Mouse (Mus musculus): ENCODE measurements around the gene Pih1d1. TPM values are rescaled to one million over a fixed set of nuclear protein-coding genes. Genes with fewer than 3 reads are reported as not detected.

The Pih1d1 gene
- polyA plus RNA-seq, 1 experiment = 80.3 TPM

- H3K27ac ChIP-seq (ENCODE audit: insufficient read depth, low read depth, low read length) = peak overlapping the region; percentile 12; the same call in 1 of the 2 replicates
- H3K27me3 ChIP-seq (replicated peaks; ENCODE audit: control insufficient read depth, insufficient read depth, low read length) = peaks cover 1% of the 10 kb centered on the region
- H3K36me3 ChIP-seq (ENCODE audit: control insufficient read depth, insufficient read depth, low read length) = no peaks in the 10 kb centered on the region
- peak; percentile 56 for DNase-seq
- 5% methylated on average over 11 of the region's 11 CpGs for WGBS
- no peaks in the 10 kb centered on the region for H3K4me1 ChIP-seq (ENCODE audit: control insufficient read depth, insufficient read depth, low read length)
- TF ChIP-seq POLR2A (IDR thresholded peaks at IDR 0.05; ENCODE audit: low read depth, low read length) (no peak), CTCF (conservative IDR thresholded peaks at IDR 0.05; ENCODE audit: insufficient read depth, insufficient read length, low read depth, low read length) (no peak)
- H3K4me3 ChIP-seq (ENCODE audit: insufficient read depth, low read depth, low read length) = peak overlapping the region; percentile 2
Observed at GRCm38 (mm10) chr7:45182606-45183005, 28.5 kb downstream of the Pih1d1 start.

GRCm38 (mm10) chr7:45183672-45184071 is 29.6 kb downstream of the Pih1d1 start:
- no peaks in the 10 kb centered on the region for H3K4me1 ChIP-seq (ENCODE audit: control insufficient read depth, insufficient read depth, low read length)
- H3K36me3 ChIP-seq (ENCODE audit: control insufficient read depth, insufficient read depth, low read length) = no peaks in the 10 kb centered on the region
- H3K27me3 ChIP-seq (replicated peaks; ENCODE audit: control insufficient read depth, insufficient read depth, low read length) = peaks cover 1% of the 10 kb centered on the region
- no peak for DNase-seq
- WGBS = 82% methylated on average over 7 of the region's 7 CpGs
- H3K27ac ChIP-seq (ENCODE audit: insufficient read depth, low read depth, low read length) = no peak overlapping the region
- TF ChIP-seq POLR2A (IDR thresholded peaks at IDR 0.05; ENCODE audit: low read depth, low read length) = no peak
- no peak overlapping the region for H3K4me3 ChIP-seq (ENCODE audit: insufficient read depth, low read depth, low read length)

- Histone ChIP-seq H3K27ac (ENCODE audit: insufficient read depth, low read depth, low read length) (no peak overlapping the region), H3K4me1 (ENCODE audit: control insufficient read depth, insufficient read depth, low read length) (no peaks in the 10 kb centered on the region), H3K27me3 (replicated peaks; ENCODE audit: control insufficient read depth, insufficient read depth, low read length) (peaks cover 1% of the 10 kb centered on the region), H3K4me3 (ENCODE audit: insufficient read depth, low read depth, low read length) (no peak overlapping the region), H3K36me3 (ENCODE audit: control insufficient read depth, insufficient read depth, low read length) (no peaks in the 10 kb centered on the region)
- 85% methylated on average over 7 of the region's 7 CpGs for WGBS
- no peak for TF ChIP-seq POLR2A (IDR thresholded peaks at IDR 0.05; ENCODE audit: low read depth, low read length)
- TF ChIP-seq CTCF (conservative IDR thresholded peaks at IDR 0.05; ENCODE audit: insufficient read depth, insufficient read length, low read depth, low read length) = no peak
- DNase-seq = no peak
Observed at GRCm38 (mm10) chr7:45185921-45186320, 31.8 kb downstream of the Pih1d1 start.

- no peak for DNase-seq
- H3K36me3 ChIP-seq (ENCODE audit: control insufficient read depth, insufficient read depth, low read length) = no peaks in the 10 kb centered on the region
- no peak overlapping the region for H3K27ac ChIP-seq (ENCODE audit: insufficient read depth, low read depth, low read length)
- 51% methylated on average over 16 of the region's 16 CpGs for WGBS
- no peaks in the 10 kb centered on the region for H3K27me3 ChIP-seq (replicated peaks; ENCODE audit: control insufficient read depth, insufficient read depth, low read length)
- TF ChIP-seq CTCF (conservative IDR thresholded peaks at IDR 0.05; ENCODE audit: insufficient read depth, insufficient read length, low read depth, low read length) (no peak), POLR2A (IDR thresholded peaks at IDR 0.05; ENCODE audit: low read depth, low read length) (no peak)
- no peak overlapping the region for H3K4me3 ChIP-seq (ENCODE audit: insufficient read depth, low read depth, low read length)
- H3K4me1 ChIP-seq (ENCODE audit: control insufficient read depth, insufficient read depth, low read length) = no peaks in the 10 kb centered on the region
Observed at GRCm38 (mm10) chr7:45189600-45189999, 35.5 kb downstream of the Pih1d1 start.

- H3K27me3 ChIP-seq (replicated peaks; ENCODE audit: control insufficient read depth, insufficient read depth, low read length) = no peaks in the 10 kb centered on the region
Observed at GRCm38 (mm10) chr7:45190186-45190585, 36.1 kb downstream of the Pih1d1 start.

GRCm38 (mm10) chr7:45191161-45191560 is 37.1 kb downstream of the Pih1d1 start:
- H3K27me3 ChIP-seq (replicated peaks; ENCODE audit: control insufficient read depth, insufficient read depth, low read length) = no peaks in the 10 kb centered on the region
- H3K4me1 ChIP-seq (ENCODE audit: control insufficient read depth, insufficient read depth, low read length) = no peaks in the 10 kb centered on the region
- H3K27ac ChIP-seq (ENCODE audit: insufficient read depth, low read depth, low read length) = no peak overlapping the region
- no peak for TF ChIP-seq CTCF (conservative IDR thresholded peaks at IDR 0.05; ENCODE audit: insufficient read depth, insufficient read length, low read depth, low read length)
- TF ChIP-seq POLR2A (IDR thresholded peaks at IDR 0.05; ENCODE audit: low read depth, low read length) = no peak
- DNase-seq = no peak
- 72% methylated on average over 2 of the region's 2 CpGs for WGBS
- no peaks in the 10 kb centered on the region for H3K36me3 ChIP-seq (ENCODE audit: control insufficient read depth, insufficient read depth, low read length)
- no peak overlapping the region for H3K4me3 ChIP-seq (ENCODE audit: insufficient read depth, low read depth, low read length)

More at GRCm38 (mm10) chr7:45190186-45190585, 36.1 kb downstream of the Pih1d1 start:
- H3K36me3 ChIP-seq (ENCODE audit: control insufficient read depth, insufficient read depth, low read length) = no peaks in the 10 kb centered on the region
- H3K4me1 ChIP-seq (ENCODE audit: control insufficient read depth, insufficient read depth, low read length) = no peaks in the 10 kb centered on the region
- TF ChIP-seq CTCF (conservative IDR thresholded peaks at IDR 0.05; ENCODE audit: insufficient read depth, insufficient read length, low read depth, low read length) (no peak), POLR2A (IDR thresholded peaks at IDR 0.05; ENCODE audit: low read depth, low read length) (no peak)
- no peak overlapping the region for H3K4me3 ChIP-seq (ENCODE audit: insufficient read depth, low read depth, low read length)
- no peak for DNase-seq
- 92% methylated on average over 6 of the region's 6 CpGs for WGBS
- H3K27ac ChIP-seq (ENCODE audit: insufficient read depth, low read depth, low read length) = no peak overlapping the region

GRCm38 (mm10) chr7:45191803-45192363 is 37.8 kb downstream of the Pih1d1 start:
- H3K4me1 ChIP-seq (ENCODE audit: control insufficient read depth, insufficient read depth, low read length) = no peaks in the 10 kb centered on the region
- no peaks in the 10 kb centered on the region for H3K27me3 ChIP-seq (replicated peaks; ENCODE audit: control insufficient read depth, insufficient read depth, low read length)
- no peaks in the 10 kb centered on the region for H3K36me3 ChIP-seq (ENCODE audit: control insufficient read depth, insufficient read depth, low read length)
- no peak for TF ChIP-seq POLR2A (IDR thresholded peaks at IDR 0.05; ENCODE audit: low read depth, low read length)
- no peak for TF ChIP-seq CTCF (conservative IDR thresholded peaks at IDR 0.05; ENCODE audit: insufficient read depth, insufficient read length, low read depth, low read length)
- DNase-seq = no peak
- 33% methylated on average over 8 of the region's 8 CpGs for whole genome bisulfite sequencing
- H3K27ac ChIP-seq (ENCODE audit: insufficient read depth, low read depth, low read length) = no peak overlapping the region
- H3K4me3 ChIP-seq (ENCODE audit: insufficient read depth, low read depth, low read length) = no peak overlapping the region
